Mouse (Mus musculus) intestine, postnatal 0 days (tissue): ENCODE measurements around the gene Dnajc21. TPM values are rescaled to one million over a fixed set of nuclear protein-coding genes. Genes with fewer than 3 reads are reported as not detected.
A peak's percentile ranks its signal among the peaks of the same experiment; 100 is the strongest.

ENCODE experiments used
- ATAC-seq: fragments of 200-750 bp; cut with Nextera tagmentation; 2 replicates; pipeline ENCODE4 v1.8.0; 2017; ENCODE audit warnings: mild to moderate bottlenecking, moderate TSS enrichment, moderate library complexity
- H3K27ac ChIP-seq: fragments of 300-500 bp; sonication (generic); 2 replicates; pipeline ENCODE4 v1.5.1; 2014; ENCODE audit warnings: mild to moderate bottlenecking, low read depth, low read length, moderate library complexity
- H3K27me3 ChIP-seq: fragments of 300-500 bp; sonication (generic); replicated peaks from 2 replicates; pipeline ENCODE4 v1.6.1; 2014; ENCODE audit warnings: low read length, mixed read lengths; ENCODE audit not compliant: control insufficient read depth, insufficient read depth
- H3K36me3 ChIP-seq: fragments of 300-500 bp; sonication (generic); 2 replicates; pipeline ENCODE4 v1.6.1; 2014; ENCODE audit warnings: mild to moderate bottlenecking, moderate library complexity; ENCODE audit not compliant: control insufficient read depth, insufficient read depth
- H3K4me1 ChIP-seq: fragments of 300-500 bp; sonication (generic); replicated peaks from 2 replicates; pipeline ENCODE4 v1.6.1; 2014; ENCODE audit warnings: antibody characterized with exemption, low read length, mixed read lengths; ENCODE audit not compliant: control insufficient read depth, insufficient read depth
- H3K4me2 ChIP-seq: fragments of 300-500 bp; sonication (generic); replicated peaks from 2 replicates; pipeline ENCODE4 v1.6.1; 2014; ENCODE audit warnings: low read depth, mild to moderate bottlenecking, moderate library complexity
- H3K4me3 ChIP-seq: fragments of 300-500 bp; sonication (generic); 2 replicates; pipeline ENCODE4 v1.5.1; 2014; ENCODE audit warnings: low read depth, low read length
- H3K9ac ChIP-seq: fragments of 300-500 bp; sonication (generic); 2 replicates; pipeline ENCODE4 v1.6.1; 2014; ENCODE audit warnings: mild to moderate bottlenecking, low read depth, low read length
- H3K9me3 ChIP-seq: fragments of 300-500 bp; sonication (generic); 2 replicates; pipeline ENCODE4 v1.6.1; 2016; ENCODE audit warnings: mixed run types; ENCODE audit not compliant: control insufficient read depth
- CTCF ChIP-seq: sonication (generic); IDR thresholded peaks from 2 replicates; pipeline ENCODE4 v1.5.1; 2016; ENCODE audit warnings: low read depth, mild to moderate bottlenecking, control low read depth, antibody characterized with exemption, moderate library complexity
- WGBS: fragments of 180-500 bp; shearing (Covaris S2); extraction: QIAGEN DNeasy Blood & Tissue Kit; methylation state at CpG from one replicate; pipeline ENCODE4 v1.1.7; 2014; 5-methylcytosine and 5-hydroxymethylcytosine counted together
- polyA plus RNA-seq: library from polyadenylated mRNA; unstranded; fragments of >200 nt; fragmentation: Nextera tagmentation; extraction: Ambion mirVana; gene quantifications from 2 replicates; pipeline ENCODE4 v1.2.1, GENCODE M21; 2015

Dnajc21 gene
- polyA plus RNA-seq, 1 experiment from 2014 or later = 9.3 TPM

DNA sequence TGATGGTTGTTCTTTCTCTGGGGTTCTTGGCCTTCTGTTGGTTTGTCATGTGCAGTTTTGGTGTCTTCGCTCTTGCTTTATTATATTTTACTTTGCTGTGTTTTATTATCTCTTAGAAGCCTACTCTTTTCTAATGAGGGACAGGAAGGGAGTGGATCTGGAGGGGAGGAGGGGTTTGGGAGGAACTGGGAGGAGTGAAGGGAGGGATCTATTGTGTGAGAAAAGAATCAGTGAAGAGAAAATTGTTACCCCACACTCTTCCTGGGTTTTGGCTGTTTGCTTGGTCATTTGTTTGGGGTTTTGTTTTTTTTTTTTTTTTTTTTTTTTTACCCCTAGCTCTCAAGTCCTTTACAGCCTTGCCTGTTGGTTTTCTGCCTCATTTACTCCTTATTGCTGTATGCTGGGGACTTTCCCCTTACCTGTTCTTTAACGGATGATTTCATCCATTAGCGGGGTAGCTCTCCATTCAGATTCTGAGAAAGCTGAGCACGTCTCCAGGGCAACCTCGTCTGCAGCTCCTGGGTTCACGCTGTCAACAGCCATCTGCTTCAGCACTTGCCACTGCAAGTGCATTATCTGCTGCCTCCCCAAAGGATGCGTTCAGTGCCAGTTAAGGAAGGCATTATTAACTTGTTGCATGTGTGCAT lies 49.1 kb downstream of the Dnajc21 start:
- Histone ChIP-seq H3K4me1 (no peaks in the 10 kb centered on the region), H3K9me3 (no peaks in the 10 kb centered on the region), H3K27me3 (no peaks in the 10 kb centered on the region), H3K4me3 (no peak overlapping the region), H3K9ac (no peak overlapping the region), H3K27ac (no peak overlapping the region), H3K4me2 (no peak overlapping the region), H3K36me3 (no peaks in the 10 kb centered on the region)
- WGBS = 36% methylated on average over 7 of the region's 7 CpGs
- ATAC-seq = no peak
- no peak for TF ChIP-seq CTCF

DNA sequence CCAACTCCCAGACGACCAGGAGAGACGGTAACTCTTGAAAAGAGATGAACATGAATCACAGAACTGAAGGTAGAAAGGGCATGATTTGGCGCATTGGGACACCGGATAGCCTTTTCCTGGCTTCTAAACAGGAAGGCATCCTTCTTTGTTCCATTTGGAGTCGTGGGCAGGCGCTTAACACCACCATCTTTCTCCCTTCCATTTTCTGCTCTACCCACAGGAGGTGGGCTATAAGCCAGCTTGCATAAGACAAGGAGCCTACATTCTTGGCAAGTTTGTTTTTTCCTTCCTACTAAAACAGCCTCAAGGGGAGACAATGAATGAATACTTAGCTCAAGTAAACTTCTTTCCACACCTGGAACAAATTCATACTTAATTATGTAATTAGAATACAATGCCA lies 56.7 kb downstream of the Dnajc21 start:
- TF ChIP-seq CTCF = no peak
- H3K27ac ChIP-seq = no peak overlapping the region
- H3K36me3 ChIP-seq = no peaks in the 10 kb centered on the region
- ATAC-seq = no peak
- no peak overlapping the region for H3K4me3 ChIP-seq
- H3K9ac ChIP-seq = no peak overlapping the region
- 89% methylated on average over 6 of the region's 6 CpGs for WGBS
- H3K27me3 ChIP-seq = no peaks in the 10 kb centered on the region
- no peaks in the 10 kb centered on the region for H3K9me3 ChIP-seq
- no peaks in the 10 kb centered on the region for H3K4me1 ChIP-seq
- H3K4me2 ChIP-seq = no peak overlapping the region

DNA sequence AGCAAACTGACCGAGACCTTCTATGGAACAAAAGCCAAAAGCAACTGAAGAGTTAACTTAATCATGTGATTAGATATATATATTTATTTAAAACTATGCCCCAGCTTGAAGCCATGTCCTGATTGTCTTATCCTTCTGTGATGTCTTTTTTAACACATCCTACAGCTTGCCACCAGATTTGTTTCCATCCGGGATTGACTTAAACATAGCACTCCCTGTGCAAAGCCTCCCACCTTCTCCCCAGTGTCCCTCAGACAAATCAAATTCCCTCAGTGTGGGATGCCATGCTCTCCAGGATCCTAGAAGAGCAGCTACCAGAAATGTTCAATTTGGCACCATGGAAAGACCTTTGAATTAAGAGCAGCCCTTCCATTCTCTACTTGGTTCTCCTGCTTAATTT lies 59.4 kb downstream of the Dnajc21 start:
- no peak for TF ChIP-seq CTCF
- WGBS = 79% methylated on average over 2 of the region's 2 CpGs
- H3K4me3 ChIP-seq = no peak overlapping the region
- no peak overlapping the region for H3K4me2 ChIP-seq
- no peaks in the 10 kb centered on the region for H3K36me3 ChIP-seq
- H3K9me3 ChIP-seq = no peaks in the 10 kb centered on the region
- H3K9ac ChIP-seq = no peak overlapping the region
- ATAC-seq = no peak
- H3K27ac ChIP-seq = no peak overlapping the region
- no peaks in the 10 kb centered on the region for H3K4me1 ChIP-seq
- no peaks in the 10 kb centered on the region for H3K27me3 ChIP-seq

DNA sequence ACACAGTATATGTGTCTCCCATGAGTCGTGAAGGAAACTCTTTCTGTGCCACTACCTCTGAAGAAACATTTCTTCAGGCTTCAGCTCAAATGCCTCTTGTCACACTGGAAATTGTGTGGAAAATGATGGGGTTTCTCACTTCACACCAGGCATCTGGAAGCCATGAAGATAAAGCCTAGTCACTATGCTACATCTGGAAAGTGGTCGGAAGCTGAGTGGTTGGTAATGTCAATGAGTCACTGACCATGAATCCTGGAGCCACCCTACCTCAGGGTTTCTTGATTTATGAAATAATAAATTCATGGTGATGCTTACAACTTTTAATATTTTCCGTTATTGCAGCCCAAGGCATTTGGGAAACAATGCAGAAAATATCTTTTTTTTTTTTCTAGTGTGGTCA lies 60.5 kb downstream of the Dnajc21 start:
- 87% methylated on average over 3 of the region's 3 CpGs for WGBS
- TF ChIP-seq CTCF = no peak

DNA sequence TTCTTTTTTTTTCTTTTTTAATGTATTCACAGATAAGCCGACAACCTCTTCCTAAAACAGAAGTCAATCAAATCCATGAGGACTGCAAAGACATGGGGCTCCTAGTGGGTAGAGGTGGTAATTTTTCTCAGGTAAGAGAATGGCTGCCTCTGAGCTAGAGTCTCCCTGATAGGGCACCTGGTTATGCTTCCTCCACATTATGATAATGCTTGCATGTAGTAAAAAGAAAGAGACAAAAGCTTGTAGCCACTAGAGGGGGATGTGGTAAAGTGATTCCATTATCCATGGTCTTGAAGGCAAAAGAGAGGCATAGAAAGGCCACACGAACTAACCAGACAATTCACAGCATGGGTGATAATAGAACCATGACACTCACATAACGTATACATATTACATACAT lies 69.9 kb downstream of the Dnajc21 start:
- H3K36me3 ChIP-seq = no peaks in the 10 kb centered on the region
- no peak overlapping the region for H3K9ac ChIP-seq
- H3K4me2 ChIP-seq = no peak overlapping the region
- H3K27me3 ChIP-seq = no peaks in the 10 kb centered on the region
- WGBS = 68% methylated on average over 3 of the region's 3 CpGs
- TF ChIP-seq CTCF = peak; percentile 53
- no peak overlapping the region for H3K4me3 ChIP-seq
- ATAC-seq = no peak
- H3K4me1 ChIP-seq = no peaks in the 10 kb centered on the region
- H3K9me3 ChIP-seq = no peaks in the 10 kb centered on the region
- no peak overlapping the region for H3K27ac ChIP-seq

More for the DNA sequence above, 60.5 kb downstream of the Dnajc21 start:
- Histone ChIP-seq H3K27me3 (no peaks in the 10 kb centered on the region), H3K27ac (no peak overlapping the region), H3K4me1 (no peaks in the 10 kb centered on the region), H3K4me2 (no peak overlapping the region), H3K9me3 (no peaks in the 10 kb centered on the region), H3K36me3 (no peaks in the 10 kb centered on the region), H3K9ac (no peak overlapping the region), H3K4me3 (no peak overlapping the region)
- no peak for ATAC-seq

DNA sequence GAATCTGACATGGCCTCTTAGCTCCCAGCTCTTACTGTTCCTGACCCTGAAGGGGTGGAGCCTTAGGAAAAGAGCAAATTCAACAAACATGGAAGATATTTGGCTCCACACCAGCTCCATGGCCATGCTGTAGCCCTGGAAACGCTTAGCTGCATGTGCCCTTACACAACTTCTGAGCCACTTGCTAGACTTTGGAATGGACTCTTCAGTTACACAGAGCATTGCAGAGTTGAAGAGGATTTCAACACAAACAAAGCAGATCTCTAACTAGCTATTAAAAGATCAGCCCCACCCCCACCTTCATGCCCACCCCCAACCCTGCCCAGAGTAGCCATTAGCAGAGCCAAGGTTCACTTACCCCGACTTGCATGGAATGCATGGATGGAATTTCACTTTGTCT lies 70.5 kb downstream of the Dnajc21 start:
- no peak overlapping the region for H3K9ac ChIP-seq
- no peaks in the 10 kb centered on the region for H3K36me3 ChIP-seq
- no peaks in the 10 kb centered on the region for H3K9me3 ChIP-seq
- H3K4me3 ChIP-seq = no peak overlapping the region
- WGBS = 65% methylated on average over 2 of the region's 2 CpGs
- TF ChIP-seq CTCF = no peak
- no peaks in the 10 kb centered on the region for H3K4me1 ChIP-seq
- no peak for ATAC-seq
- H3K4me2 ChIP-seq = no peak overlapping the region
- no peak overlapping the region for H3K27ac ChIP-seq
- H3K27me3 ChIP-seq = no peaks in the 10 kb centered on the region

Other genes with a start within 250 kb of the Dnajc21 start
- gene Gm21973, start 145.1 kb downstream of the Dnajc21 start, polyA plus RNA-seq = 1.9 TPM in 1 of 2 replicates, not detected in the other
- 1.1 and 1.3 TPM in 2 replicates for gene Agxt2, start 112.0 kb downstream of the Dnajc21 start, polyA plus RNA-seq
- gene Brix1, start 15.4 kb upstream of the Dnajc21 start, polyA plus RNA-seq = 65.4 TPM in 2 replicates
- gene Rad1, start 15.5 kb upstream of the Dnajc21 start, polyA plus RNA-seq = 10.6 and 13.1 TPM in 2 replicates
- not detected in 2 replicates for gene Ttc23l, start 88.2 kb upstream of the Dnajc21 start, polyA plus RNA-seq
- 6.2 and 6.9 TPM in 2 replicates for gene Rai14, start 244.1 kb upstream of the Dnajc21 start, polyA plus RNA-seq